Mouse (Mus musculus) hindbrain, embryonic 15.5 days (tissue): ENCODE measurements around the gene Lrrc3b. TPM values are rescaled to one million over a fixed set of nuclear protein-coding genes. Genes with fewer than 3 reads are reported as not detected.

Experiments
- ATAC-seq: fragments of 200-750 bp; cut with Nextera tagmentation; 2 replicates; pipeline ENCODE4 v1.8.0; 2017; ENCODE audit warnings: low read depth, moderate number of reproducible peaks, moderate TSS enrichment; ENCODE audit not compliant: low FRiP score
- H3K27ac ChIP-seq: fragments of 300-500 bp; sonication (generic); replicated peaks from 2 replicates; pipeline ENCODE4 v1.5.1; 2015; ENCODE audit warnings: mild to moderate bottlenecking, inconsistent platforms
- H3K27me3 ChIP-seq: fragments of 300-500 bp; sonication (generic); 2 replicates; pipeline ENCODE4 v1.6.1; 2015; ENCODE audit warnings: control low read depth, inconsistent platforms
- H3K36me3 ChIP-seq: fragments of 300-500 bp; sonication (generic); 2 replicates; pipeline ENCODE4 v1.6.1; 2015; ENCODE audit warnings: control low read depth, inconsistent platforms
- H3K4me1 ChIP-seq: fragments of 300-500 bp; sonication (generic); replicated peaks from 2 replicates; pipeline ENCODE4 v1.6.1; 2015; ENCODE audit warnings: control low read depth, inconsistent platforms
- H3K4me2 ChIP-seq: fragments of 300-500 bp; sonication (generic); 2 replicates; pipeline ENCODE4 v1.6.1; 2015; ENCODE audit warnings: moderate library complexity, mild to moderate bottlenecking, inconsistent platforms
- H3K4me3 ChIP-seq: fragments of 300-500 bp; sonication (generic); 2 replicates; pipeline ENCODE4 v1.5.1; 2015; ENCODE audit warnings: mild to moderate bottlenecking, inconsistent platforms
- H3K9ac ChIP-seq: fragments of 300-500 bp; sonication (generic); 2 replicates; pipeline ENCODE4 v1.6.1; 2015; ENCODE audit warnings: inconsistent platforms
- H3K9me3 ChIP-seq: fragments of 300-500 bp; sonication (generic); 2 replicates; pipeline ENCODE4 v1.6.1; 2016; ENCODE audit warnings: control low read depth, inconsistent platforms
- WGBS: fragments of 180-500 bp; shearing (Covaris S2); methylation state at CpG from one replicate; pipeline ENCODE4 v1.1.7; 2015; 5-methylcytosine and 5-hydroxymethylcytosine counted together
- polyA plus RNA-seq: library from polyadenylated mRNA; unstranded; fragments of >200 nt; fragmentation: Nextera tagmentation; extraction: Ambion mirVana; gene quantifications from 2 replicates; pipeline ENCODE4 v1.2.1, GENCODE M21; 2015

Lrrc3b gene
- polyA plus RNA-seq, 1 experiment from 2014 or later: 30.3 TPM

DNA sequence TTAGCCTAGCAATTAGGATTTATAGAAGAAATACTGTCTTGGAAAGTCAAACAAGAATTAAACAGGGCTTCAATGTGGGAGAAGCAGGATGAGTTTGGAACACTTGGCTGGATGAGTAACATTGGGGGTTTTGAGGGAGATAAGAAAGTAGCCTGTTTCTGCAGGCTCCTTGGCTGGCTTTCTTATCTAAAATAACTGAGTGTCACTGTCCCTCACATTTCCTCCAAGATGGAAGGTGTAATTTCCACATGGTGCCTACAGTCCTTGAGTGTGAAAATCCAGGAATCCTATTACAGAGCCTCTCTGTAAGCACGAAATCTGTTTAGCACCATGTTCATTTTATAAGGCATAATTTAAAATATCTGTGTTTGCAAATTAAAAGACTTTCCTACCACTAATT, 112.9 kb downstream of the Lrrc3b start:
- Histone ChIP-seq H3K4me3 (no peak overlapping the region), H3K4me1 (no peaks in the 10 kb centered on the region), H3K36me3 (no peaks in the 10 kb centered on the region), H3K4me2 (no peak overlapping the region), H3K27ac (no peak overlapping the region), H3K9me3 (no peaks in the 10 kb centered on the region), H3K27me3 (no peaks in the 10 kb centered on the region), H3K9ac (no peak overlapping the region)
- 84% methylated on average over 1 of the region's 1 CpGs for WGBS
- no peak for ATAC-seq

DNA sequence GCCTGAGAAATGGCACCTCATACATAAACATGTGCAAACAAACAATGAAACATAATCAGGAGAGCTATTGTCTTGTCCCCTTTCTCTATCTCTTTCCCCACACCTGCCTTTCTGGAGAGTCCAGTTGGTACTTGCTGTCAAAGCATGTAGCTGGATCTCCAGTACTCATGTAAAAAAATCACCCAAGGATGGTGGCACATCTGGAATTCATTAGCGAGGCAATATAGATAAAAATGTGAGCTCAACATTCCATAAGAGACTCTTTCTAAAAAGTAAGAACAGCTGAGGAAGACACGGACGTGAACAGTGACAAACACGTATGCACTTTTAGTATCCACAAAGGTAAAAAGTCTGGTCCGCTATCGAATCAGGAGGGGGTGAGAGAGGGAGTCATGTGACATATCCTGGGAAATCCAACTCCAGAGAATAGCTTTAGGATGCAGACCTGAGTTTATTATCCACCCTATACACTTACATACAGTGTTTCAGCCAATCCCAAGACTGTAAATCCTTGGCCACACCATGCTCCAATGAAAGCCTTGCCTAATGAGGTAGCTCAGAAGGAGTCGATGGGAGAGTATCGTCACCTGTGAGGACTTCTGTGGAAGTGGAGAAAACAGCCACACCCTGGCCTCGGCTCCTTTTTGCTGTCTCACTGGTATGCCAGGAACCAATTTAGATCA, 116.2 kb downstream of the Lrrc3b start:
- no peaks in the 10 kb centered on the region for H3K4me1 ChIP-seq
- no peak for ATAC-seq
- no peaks in the 10 kb centered on the region for H3K9me3 ChIP-seq
- H3K9ac ChIP-seq: no peak overlapping the region
- no peaks in the 10 kb centered on the region for H3K36me3 ChIP-seq
- no peak overlapping the region for H3K4me3 ChIP-seq
- no peak overlapping the region for H3K27ac ChIP-seq
- H3K27me3 ChIP-seq: no peaks in the 10 kb centered on the region
- H3K4me2 ChIP-seq: no peak overlapping the region
- 91% methylated on average over 9 of the region's 9 CpGs for WGBS

DNA sequence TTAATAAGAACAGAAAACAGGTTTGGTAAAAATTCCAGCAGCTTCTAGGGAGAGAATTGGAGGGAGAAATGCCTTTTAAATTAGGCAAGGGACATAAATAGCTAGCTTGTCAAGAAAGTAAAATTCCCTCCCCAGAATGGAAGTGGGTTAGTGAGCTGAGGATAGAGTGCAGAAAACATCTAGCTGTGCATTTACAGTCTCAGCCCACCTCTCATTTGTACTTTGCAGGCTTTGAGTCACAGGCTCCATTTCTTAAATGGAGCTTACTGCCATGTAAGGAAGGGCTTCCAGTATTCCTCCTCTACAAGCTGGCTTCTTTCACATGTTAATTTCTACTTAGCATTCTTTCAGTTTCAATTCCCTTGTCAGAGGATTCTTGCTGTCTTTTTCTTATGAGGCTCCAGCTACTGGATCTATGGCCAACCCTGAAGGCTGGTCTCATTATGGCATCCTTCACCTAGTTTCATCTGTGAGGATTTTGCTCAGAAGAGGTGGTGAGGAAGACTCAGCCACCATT, 119.3 kb downstream of the Lrrc3b start:
- Histone ChIP-seq H3K4me1 (no peaks in the 10 kb centered on the region), H3K4me3 (no peak overlapping the region), H3K27me3 (no peaks in the 10 kb centered on the region), H3K27ac (no peak overlapping the region), H3K9ac (no peak overlapping the region), H3K4me2 (no peak overlapping the region), H3K9me3 (no peaks in the 10 kb centered on the region), H3K36me3 (no peaks in the 10 kb centered on the region)
- no peak for ATAC-seq

DNA sequence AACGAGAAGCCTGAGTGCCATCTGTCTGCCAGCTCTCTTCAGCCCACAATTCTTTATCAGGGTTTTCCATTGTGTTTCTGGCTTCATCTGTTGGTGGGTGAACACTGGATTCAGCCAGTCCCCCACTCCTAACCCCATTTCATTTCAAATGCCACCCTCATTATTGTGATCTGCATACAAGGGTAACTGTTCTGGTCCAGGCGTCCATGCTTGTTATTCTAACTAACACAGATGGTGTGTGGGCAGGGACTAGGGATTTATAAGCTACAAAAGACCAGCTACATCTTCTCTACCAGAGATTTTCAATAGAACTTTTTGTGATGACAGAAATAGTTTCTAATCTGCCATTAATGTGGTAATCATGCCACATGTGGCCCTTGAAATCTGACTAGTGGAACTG, 130.2 kb downstream of the Lrrc3b start:
- Histone ChIP-seq H3K4me3 (no peak overlapping the region), H3K27me3 (no peaks in the 10 kb centered on the region), H3K9me3 (no peaks in the 10 kb centered on the region), H3K36me3 (no peaks in the 10 kb centered on the region), H3K9ac (no peak overlapping the region), H3K4me1 (no peaks in the 10 kb centered on the region), H3K4me2 (no peak overlapping the region), H3K27ac (no peak overlapping the region)
- no peak for ATAC-seq
- 78% methylated on average over 2 of the region's 2 CpGs for WGBS
